Mouse (Mus musculus): Measurements from ENCODE around the gene Sntb2. TPM values are rescaled to one million over a fixed set of nuclear protein-coding genes. Genes with fewer than 3 reads are reported as not detected.

The Sntb2 gene
- total and polyA plus RNA-seq, 3 experiments, result 0.86 to 2.3 (median 1.3) TPM

DNA sequence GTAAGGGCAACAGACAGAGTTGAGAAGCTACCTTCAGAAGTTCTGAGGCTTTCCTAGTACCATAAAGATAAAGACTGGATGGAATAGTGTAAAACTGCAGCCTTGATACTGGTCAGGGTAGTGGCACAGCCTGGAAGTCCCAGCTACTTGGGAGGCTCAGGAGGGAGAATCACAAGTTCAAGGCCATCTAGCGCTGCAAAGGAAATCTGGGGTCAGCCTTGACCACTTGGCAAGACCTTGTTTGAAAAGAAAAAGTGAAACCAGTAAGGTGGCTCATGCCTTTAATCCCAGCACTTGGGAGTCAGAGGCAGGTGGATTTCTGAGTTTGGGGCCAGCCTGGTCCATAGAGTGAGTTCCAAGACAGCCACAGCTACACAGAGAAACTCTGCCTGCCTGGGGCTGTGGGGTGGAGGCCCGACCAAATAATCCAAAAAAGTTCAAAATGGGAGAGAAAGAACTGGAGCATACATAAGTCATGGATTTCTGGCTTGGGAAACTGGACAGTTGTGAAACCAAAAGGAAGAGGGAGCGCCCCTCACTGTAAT, 8.4 kb downstream of the Sntb2 start:
- H3K36me3 ChIP-seq (replicated peaks in 1 of 2; ENCODE audit: control insufficient read depth in 1 of 2, insufficient read depth in 1 of 2, low read length in 1 of 2), result peaks cover 0 to 2% of the 10 kb centered on the region in 2 experiments
- H3K4me2 ChIP-seq (ENCODE audit: insufficient read depth, low read depth, poor library complexity, severe bottlenecking), result no peak overlapping the region
- no peaks in the 10 kb centered on the region for H3K9me3 ChIP-seq (replicated peaks; ENCODE audit: low read length)
- peaks cover 0 to 6% of the 10 kb centered on the region in 2 experiments; a peak in 1 of 4 replicates for H3K4me1 ChIP-seq (ENCODE audit: control insufficient read depth in 1 of 2, insufficient read depth in 2 of 2)
- H3K79me2 ChIP-seq (replicated peaks; ENCODE audit: control insufficient read depth, extremely low read depth, insufficient read depth, poor library complexity, severe bottlenecking), result no peaks in the 10 kb centered on the region
- H3K27me3 ChIP-seq (replicated peaks), result no peaks in the 10 kb centered on the region
- no peak overlapping the region for H3K27ac ChIP-seq (ENCODE audit: insufficient read depth, low read depth)
- no peak overlapping the region for H3K9ac ChIP-seq (ENCODE audit: insufficient read depth, low read depth)
- H3K4me3 ChIP-seq (replicated peaks in 1 of 3; ENCODE audit: low read depth in 2 of 3, low read length in 2 of 3, poor library complexity in 1 of 3), result no peak overlapping the region
- dilution Hi-C loops (cut with MboI; ENCODE audit: extremely low pct_ligation_motif_present, extremely low pct_unique_long_range_greater_than_20kb, low sequenced_read_pairs) (no loop called here), in situ Hi-C loops (cut with MboI; ENCODE audit: low pct_ligation_motif_present, low pct_unique_long_range_greater_than_20kb, low sequenced_read_pairs) (no loop called here)
- no peak for TF ChIP-seq RAD21 (IDR thresholded peaks at IDR 0.05; ENCODE audit: low read depth, low read length)
- no peak for TF ChIP-seq CTCF (conservative IDR thresholded peaks at IDR 0.05 in 1 of 2, IDR thresholded peaks at IDR 0.05 in 1 of 2; ENCODE audit: low read depth in 2 of 2, low read length in 2 of 2)
- TF ChIP-seq E2F4 (IDR thresholded peaks at IDR 0.05; ENCODE audit: insufficient replicate concordance, low read depth, low read length), result no peak
- DNase-seq (ENCODE audit: extremely low read depth), result no peak

GRCm38 (mm10) chr8:106944756-106945155, 9.2 kb downstream of the Sntb2 start:
- no peaks in the 10 kb centered on the region for H3K27me3 ChIP-seq (replicated peaks)
- H3K9me3 ChIP-seq (replicated peaks; ENCODE audit: low read length), result no peaks in the 10 kb centered on the region
- H3K9ac ChIP-seq (ENCODE audit: insufficient read depth, low read depth), result no peak overlapping the region
- H3K79me2 ChIP-seq (replicated peaks; ENCODE audit: control insufficient read depth, extremely low read depth, insufficient read depth, poor library complexity, severe bottlenecking), result no peaks in the 10 kb centered on the region
- dilution Hi-C loops (cut with MboI; ENCODE audit: extremely low pct_ligation_motif_present, extremely low pct_unique_long_range_greater_than_20kb, low sequenced_read_pairs), result no loop called here
- no peak overlapping the region for H3K4me3 ChIP-seq (replicated peaks in 1 of 3; ENCODE audit: low read depth in 2 of 3, low read length in 2 of 3, poor library complexity in 1 of 3)
- peaks cover 0 to 8% of the 10 kb centered on the region in 2 experiments; a peak in 1 of 4 replicates for H3K4me1 ChIP-seq (ENCODE audit: control insufficient read depth in 1 of 2, insufficient read depth in 2 of 2)
- in situ Hi-C loops (cut with MboI; ENCODE audit: low pct_ligation_motif_present, low pct_unique_long_range_greater_than_20kb, low sequenced_read_pairs), result no loop called here
- no peak for DNase-seq (ENCODE audit: extremely low read depth)
- H3K27ac ChIP-seq (ENCODE audit: insufficient read depth, low read depth), result no peak overlapping the region
- no peak overlapping the region for H3K4me2 ChIP-seq (ENCODE audit: insufficient read depth, low read depth, poor library complexity, severe bottlenecking)
- H3K36me3 ChIP-seq (replicated peaks in 1 of 2; ENCODE audit: control insufficient read depth in 1 of 2, insufficient read depth in 1 of 2, low read length in 1 of 2), result peaks cover 0 to 2% of the 10 kb centered on the region in 2 experiments
- TF ChIP-seq MAFK (IDR thresholded peaks at IDR 0.05; ENCODE audit: insufficient replicate concordance, low read length) (no peak), RCOR1 (conservative IDR thresholded peaks at IDR 0.05; ENCODE audit: low read depth, low read length) (no peak), MEF2A (IDR thresholded peaks at IDR 0.05; ENCODE audit: borderline replicate concordance, low read depth, low read length) (no peak), TBP (conservative IDR thresholded peaks at IDR 0.05; ENCODE audit: low read depth, low read length) (no peak), NELFE (IDR thresholded peaks at IDR 0.05; ENCODE audit: low read depth, low read length) (no peak), GABPA (IDR thresholded peaks at IDR 0.05; ENCODE audit: insufficient replicate concordance, low read depth, low read length) (no peak), HCFC1 (IDR thresholded peaks at IDR 0.05; ENCODE audit: low read depth, low read length) (no peak), JUND (conservative IDR thresholded peaks at IDR 0.05; ENCODE audit: low read depth, low read length) (no peak), CTCF (conservative IDR thresholded peaks at IDR 0.05 in 1 of 2, IDR thresholded peaks at IDR 0.05 in 1 of 2; ENCODE audit: low read depth in 2 of 2, low read length in 2 of 2) (no peak), PAX5 (IDR thresholded peaks at IDR 0.05; ENCODE audit: low read length) (no peak), ZNF384 (IDR thresholded peaks at IDR 0.05; ENCODE audit: low read depth, low read length) (no peak), BHLHE40 (IDR thresholded peaks at IDR 0.05; ENCODE audit: low read depth, low read length) (no peak), E2F4 (IDR thresholded peaks at IDR 0.05; ENCODE audit: insufficient replicate concordance, low read depth, low read length) (no peak), POLR2AphosphoS2 (IDR thresholded peaks at IDR 0.05; ENCODE audit: low read depth, low read length) (no peak), MXI1 (IDR thresholded peaks at IDR 0.05; ENCODE audit: low read depth, low read length) (no peak), ZKSCAN1 (IDR thresholded peaks at IDR 0.05; ENCODE audit: borderline replicate concordance, low read depth, low read length) (no peak), CHD2 (IDR thresholded peaks at IDR 0.05; ENCODE audit: low read length) (no peak), ZMIZ1 (IDR thresholded peaks at IDR 0.05; ENCODE audit: low read depth, low read length) (no peak), MAZ (IDR thresholded peaks at IDR 0.05; ENCODE audit: low read depth, low read length) (no peak), TCF12 (IDR thresholded peaks at IDR 0.05; ENCODE audit: low read depth, low read length) (no peak)

Data from CH12.LX (cell line).